Mouse (Mus musculus): ENCODE measurements around the gene Itgb5.

The Itgb5 gene

DNA sequence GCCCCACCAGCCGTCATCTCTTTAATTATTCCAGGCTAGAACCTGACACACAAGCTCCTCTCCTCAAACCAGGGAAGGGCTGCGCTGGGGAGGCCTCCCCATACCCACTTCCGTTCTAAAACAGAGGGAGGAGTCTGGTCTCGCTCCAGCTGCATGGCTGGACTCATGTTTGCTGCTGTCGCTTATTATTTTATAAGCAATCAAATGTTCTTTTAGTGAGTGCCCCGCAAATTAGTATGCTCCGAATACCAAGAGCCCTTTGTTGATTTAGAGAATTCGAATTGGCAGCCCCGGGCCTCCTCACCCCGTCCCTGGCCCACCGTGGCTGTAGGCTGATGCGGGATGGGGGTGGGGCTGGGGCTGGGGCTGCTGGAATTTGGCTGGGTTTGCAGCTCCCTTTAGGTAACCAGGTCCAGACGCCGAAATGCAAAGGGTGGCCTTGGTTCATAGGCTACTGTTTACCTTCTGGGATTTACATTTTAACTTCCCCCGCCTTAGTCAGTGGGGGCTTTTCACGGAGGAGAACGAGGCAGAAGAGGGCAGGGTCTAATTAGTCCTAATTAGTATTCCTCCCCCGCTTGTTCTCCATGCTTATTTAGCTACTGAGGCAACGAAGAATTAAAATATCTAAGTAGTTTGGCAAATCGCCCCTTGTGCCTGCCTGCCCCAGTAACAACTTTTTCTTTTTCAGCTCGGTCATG lies 3.4 kb downstream of the Itgb5 start:
- no peak for DNase-seq (ENCODE audit: low read depth)

DNA sequence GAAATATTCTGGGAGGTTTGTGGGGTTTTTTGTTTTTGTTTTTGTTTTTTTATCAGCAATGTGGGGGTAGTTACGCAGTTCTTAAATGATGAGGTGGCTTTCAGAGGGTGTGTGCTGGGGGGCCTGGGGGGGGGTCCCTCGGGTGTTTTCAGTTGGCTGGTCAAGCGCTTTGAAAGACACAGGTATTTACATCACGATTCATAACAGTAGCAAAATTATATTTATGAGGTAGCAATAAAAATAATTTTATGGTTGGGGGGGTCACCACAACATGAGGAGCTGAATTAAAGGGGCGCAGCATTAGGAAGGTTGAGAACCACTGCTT lies 3.9 kb downstream of the Itgb5 start:
- no peak for DNase-seq (ENCODE audit: low read depth)

DNA sequence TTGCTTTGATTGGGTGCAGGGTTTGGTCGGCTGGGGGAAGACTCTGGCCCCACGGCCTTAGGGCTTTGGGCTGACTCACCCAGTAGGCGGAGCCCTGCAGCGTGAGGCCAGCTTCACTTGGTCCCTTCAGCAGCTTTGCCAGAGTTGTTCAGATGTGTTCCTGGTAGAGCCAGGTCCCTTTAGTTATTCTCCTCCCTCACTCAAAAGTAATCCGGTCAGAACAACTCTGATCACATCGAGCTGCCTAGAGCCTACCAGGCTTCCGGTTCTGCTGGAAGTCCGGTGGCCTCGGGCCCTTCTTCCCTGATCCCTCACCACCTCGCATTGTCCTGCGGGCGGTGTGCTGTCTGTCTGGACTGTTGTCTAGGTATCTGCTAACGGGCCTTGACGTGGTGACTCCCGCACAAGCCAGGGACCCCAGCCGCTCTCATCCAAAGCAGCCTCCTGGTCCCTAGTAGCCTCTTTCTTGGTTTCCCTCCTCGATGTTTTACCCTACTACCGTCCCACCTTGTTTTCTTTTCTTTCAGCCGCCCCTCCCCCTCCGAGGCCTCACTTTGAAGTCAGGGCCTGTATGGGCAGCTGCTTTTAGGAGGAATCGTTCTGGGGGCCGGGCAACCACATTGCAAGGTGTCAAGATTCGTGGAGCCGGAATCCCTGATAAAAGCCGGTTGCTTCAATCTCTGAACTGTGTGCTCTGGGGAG lies 4.5 kb downstream of the Itgb5 start:
- DNase-seq (ENCODE audit: low read depth), result peak; percentile 77

DNA sequence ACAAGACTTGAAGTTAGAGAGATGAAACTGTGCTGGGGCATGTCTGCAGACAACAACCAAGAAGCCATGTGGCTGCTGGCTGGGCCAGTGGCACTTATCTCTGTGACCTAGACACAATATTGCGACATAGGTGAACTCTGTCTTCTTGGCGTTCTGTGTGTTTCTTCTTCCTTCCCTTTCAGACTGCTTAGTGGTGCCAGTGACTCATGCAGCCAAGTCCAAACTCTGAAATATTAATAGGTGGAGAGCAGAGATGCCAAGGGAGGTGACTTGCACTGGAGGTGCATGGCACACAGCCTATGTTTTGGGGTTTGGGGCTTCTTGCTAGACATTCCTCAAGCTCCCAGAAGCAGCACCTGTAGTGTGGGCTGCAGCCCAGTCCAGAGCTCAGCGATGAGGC lies 7.2 kb downstream of the Itgb5 start:
- DNase-seq (ENCODE audit: low read depth), result peak; percentile 92

DNA sequence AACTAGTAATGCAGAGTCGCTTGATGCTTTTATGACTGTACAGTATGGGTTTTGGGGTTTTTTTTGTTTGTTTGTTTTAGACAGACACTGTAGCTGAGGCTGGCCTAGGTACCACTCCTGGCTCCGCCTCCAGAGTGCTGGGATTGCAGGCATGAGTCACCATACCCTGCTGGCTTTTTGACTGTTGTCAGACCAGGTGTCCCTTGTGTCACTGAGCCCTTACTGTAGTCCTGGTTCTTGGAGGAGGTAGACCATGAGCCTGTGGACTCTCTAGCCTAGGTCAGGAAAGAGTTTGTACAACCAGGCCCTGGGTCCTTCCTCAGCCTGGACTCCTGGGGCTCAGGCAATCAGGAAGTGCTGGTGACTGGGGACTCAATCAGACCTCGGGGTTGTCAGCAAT lies 7.7 kb downstream of the Itgb5 start:
- DNase-seq (ENCODE audit: low read depth), result no peak

DNA sequence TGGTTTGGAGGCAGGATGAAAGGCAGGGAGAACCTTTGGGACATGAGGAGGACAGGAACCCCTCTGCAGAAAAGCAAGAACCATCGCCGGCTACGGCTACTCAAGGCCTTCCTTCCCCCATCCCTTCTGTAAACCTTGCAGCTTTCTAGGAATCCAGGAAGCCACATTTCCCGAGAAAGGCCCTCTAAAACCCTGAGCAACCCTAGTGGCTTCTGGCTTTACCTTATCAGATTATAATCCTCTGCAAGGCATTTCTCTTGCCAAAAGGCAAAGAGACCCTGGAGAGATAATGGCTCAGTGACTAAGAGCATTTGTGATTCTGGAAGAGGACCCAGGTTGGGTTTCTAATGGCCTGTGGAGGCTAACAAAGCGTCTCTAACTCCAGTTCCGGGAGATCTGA lies 11.2 kb downstream of the Itgb5 start:
- no peak for DNase-seq (ENCODE audit: low read depth)

DNA sequence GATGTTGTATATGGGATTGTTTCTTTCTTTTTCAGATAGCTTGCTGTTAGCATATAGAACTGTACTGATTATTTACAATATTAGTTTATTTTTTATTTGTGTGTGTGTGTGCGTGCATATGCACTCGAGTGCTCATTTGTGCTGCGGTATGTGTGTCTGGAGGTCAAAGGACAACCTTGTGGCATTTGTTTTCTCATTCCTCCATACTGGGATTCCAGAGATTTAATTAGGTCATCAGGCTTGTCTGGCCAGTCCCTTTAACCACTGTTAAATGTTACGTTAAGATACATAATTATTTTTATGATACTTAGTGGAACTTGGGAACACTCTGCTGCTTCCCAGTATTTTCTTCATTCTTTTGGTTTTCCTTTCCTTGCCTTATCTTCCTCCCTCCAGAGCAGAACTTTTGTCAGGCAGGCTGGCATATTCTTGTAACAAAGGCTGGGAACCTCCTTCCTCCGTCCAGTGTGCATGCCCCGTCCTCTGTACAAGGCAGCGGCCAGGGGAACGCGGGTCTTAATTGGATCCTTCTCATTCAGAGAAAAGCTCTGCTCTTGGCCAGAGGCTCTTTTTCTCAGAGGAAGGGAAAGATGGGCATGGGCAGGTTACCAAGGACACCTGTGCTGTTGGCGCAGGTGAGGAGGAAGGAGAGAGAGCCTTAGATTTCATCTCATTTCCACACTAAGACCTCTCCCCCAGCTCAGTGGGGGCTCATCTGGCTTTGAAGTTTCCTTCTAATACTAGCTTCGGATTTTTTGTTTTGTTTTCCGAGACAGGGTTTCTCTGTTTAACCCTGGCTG lies 12.8 kb downstream of the Itgb5 start:
- DNase-seq (ENCODE audit: low read depth), result no peak

DNA sequence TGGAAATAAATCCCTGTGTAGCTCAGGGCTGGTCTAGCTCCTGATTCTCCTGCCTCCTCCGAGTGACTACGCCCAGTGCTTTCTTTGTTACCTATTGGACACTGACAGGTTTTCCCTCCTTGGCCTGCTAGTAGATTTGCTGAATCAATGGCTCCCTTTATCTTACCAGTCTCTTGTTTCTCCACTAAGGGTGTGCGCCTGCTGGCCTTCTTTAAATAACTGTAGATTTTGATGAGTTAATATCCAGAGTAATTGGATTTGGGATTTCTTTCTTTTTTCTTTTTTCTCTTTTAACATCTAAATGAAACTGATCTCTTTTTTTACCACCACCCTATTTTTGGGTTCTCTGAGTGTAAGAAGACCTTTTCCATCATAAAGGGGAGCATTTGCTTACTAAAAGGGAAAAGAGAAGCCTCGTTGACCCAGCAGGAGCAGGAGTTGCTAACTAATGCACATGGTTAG lies 14.7 kb downstream of the Itgb5 start:
- no peak for DNase-seq (ENCODE audit: low read depth)

DNA sequence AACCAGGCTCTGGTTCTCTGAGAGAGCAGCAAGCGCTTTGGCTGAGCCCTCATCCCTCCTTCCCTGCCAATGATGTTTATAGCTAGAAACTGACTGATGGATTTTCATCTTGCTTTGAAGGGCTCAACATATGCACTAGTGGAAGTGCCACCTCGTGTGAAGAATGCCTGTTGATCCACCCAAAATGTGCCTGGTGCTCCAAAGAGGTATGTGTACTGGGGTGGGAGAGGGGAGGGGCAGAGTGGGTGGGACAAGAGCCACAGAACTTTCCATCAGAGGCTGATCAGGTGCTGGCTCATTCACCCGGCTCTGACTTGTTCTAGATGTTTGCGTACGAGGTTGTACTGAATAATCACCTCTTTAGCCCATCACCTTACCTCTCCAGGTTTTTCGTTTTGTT lies 15.4 kb downstream of the Itgb5 start:
- no peak for DNase-seq (ENCODE audit: low read depth)

DNA sequence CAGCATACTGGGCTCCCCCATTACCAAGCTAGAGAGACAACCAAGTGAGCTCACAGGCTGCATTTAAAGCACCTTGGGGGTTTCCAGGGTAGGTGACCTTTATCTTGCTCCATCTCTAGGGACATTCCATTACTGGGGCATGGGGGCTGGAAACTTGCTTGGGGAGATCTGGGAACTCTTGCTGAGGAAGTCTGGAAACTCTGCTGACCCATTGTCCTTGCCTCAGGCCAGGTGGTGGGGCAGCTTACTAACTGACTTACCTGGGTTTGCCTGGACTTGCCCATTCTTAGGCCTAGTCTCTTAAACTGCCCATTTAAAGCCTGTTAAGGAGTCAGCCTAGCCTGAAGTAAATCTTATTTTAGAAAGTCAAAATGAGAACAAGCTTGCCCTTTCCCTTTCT lies 23.8 kb downstream of the Itgb5 start:
- DNase-seq (ENCODE audit: low read depth), result no peak

DNA sequence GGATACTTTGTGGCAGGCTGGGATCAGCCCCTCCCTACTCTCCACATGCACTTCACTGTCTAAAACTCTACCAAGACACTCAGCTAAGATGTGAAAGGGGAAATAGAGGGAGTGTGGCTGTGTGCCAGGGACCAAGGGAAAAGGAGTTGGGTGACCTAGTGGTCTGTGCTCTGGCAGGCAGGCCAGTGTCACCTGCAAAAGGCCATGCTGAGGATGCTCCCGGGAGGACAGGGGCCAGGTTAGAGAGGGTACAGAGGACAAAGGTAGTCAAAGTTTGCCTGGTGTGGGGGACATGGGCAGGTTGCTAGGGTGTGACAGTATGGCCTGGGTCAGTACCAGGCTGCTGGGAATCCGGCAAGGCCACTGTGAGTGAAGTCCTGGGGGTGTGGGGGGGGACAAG lies 29.3 kb downstream of the Itgb5 start:
- DNase-seq (ENCODE audit: low read depth), result no peak

DNA sequence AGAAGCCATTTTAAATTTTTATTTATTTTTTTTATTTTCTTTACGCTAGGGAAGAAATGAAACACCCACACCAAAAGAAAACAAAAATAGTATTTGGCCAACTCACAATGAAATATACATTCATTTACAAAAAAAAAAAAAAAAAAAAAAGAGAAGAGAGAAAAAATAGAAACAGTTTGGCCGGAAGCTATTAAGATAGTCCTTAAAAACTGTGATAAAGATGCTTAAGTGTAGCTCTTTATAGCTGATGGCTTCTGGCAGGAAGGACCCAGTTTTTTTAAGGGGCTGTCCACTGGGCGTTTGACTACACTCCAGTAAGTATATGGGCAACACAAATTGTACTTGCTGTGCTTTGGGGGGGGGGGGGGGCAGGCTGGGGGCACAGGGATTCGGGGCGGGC lies 29.9 kb downstream of the Itgb5 start:
- no peak for DNase-seq (ENCODE audit: low read depth)

DNA sequence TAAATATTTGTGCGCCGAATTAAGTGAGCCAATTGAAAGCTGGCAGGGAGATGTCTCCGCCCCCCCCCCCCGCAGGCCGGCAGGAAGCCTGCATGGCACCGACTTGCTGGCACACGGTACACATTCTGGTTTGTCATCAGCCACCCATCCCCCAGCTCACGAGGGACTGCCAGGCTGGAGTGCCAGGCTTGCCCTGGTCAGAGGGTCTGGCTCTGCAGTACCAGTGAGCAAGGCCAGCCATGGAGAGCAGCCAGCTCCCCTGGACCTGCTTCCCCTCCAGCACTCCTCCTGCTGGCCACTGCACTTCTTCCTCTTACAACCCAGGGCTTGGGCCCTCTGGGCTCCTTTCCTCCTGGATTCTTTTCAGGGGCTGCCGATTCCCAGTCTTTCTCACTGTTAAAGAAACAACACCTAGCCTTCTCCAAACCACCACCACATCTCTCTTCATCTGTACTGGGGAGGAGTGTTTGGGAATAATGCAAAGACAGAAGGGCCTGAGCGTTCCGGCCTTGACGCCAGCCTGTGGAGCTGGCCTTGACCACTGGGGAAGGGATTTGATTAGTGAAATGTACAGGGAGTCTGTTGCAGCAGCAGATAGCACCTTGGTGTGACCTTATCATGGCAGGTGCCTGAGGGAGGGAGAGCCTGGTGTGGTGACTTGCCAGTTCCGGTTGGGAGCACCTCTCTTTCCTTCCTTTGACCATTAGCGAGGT lies 30.7 kb downstream of the Itgb5 start:
- DNase-seq (ENCODE audit: low read depth), result peak; percentile 91

DNA sequence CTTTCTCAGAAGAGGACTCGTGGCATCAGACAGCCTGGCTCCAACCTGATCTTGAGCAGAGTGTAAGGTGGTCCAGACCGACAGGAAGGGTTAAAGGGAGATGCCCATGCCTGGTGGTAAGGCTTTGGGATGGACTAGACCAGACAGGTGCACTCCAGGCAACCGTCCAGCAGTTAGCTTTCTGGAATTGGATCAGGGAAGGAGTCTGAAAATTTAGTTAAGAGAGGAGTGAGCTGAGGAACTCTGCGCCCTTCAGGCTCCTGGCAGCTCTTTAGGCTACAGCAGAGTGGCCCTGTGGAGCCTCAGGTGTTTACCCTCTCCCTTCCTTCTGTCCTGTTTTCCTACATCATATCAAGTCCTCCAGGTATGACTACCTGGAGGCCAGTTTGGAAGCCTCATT lies 32.9 kb downstream of the Itgb5 start:
- DNase-seq (ENCODE audit: low read depth), result no peak

DNA sequence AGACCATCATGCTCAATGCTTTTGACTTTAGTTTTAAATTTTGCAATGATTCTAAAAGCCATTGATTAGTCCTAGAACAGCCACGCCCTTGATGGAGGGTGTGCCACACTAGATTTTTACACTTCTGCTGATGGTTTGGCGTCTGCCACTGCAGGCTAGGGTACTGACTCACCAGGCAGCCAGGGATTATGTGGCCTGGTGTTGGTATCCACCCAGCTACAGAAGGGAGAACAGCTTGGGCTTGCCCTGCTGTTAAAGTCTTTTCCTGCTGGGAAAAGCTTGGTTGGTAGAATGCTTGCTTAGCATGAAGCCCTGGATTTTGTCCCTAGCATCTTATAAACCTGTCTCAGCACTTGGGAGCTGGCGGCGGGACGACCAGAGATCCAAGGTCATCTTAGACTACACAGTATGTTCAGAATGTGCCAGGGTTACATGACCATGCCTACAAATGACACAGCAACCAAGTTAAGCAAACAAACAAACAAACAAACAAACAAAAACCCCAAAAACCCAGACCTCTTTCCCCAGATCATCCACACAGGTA lies 33.8 kb downstream of the Itgb5 start:
- no peak for DNase-seq (ENCODE audit: low read depth)

DNA sequence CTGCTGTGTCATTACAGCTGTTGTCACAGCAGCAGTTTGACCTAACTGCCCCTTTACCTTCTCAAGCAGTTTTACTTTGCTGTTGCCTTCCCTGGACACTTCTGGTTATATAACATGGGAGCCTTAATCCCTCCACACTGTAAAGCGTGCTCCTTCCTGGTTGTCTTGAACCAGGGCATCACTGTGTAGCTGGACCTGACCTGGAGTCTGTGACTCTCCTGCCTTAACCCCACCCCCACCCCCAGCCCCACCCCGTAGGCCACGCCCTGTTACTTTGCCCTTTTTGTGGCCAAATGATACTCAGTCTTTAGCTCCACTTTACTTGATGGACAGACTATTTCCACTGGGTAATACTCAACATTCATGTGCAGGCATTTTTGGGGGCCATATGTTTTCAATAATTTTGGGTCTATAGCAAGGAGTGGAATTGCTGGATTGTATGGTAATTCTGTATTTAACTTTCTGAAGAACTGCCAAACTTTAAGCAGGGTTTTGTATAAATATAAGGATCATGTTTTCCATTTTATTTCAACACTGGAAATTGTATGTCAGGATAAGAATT lies 40.8 kb downstream of the Itgb5 start:
- DNase-seq (ENCODE audit: low read depth), result no peak

DNA sequence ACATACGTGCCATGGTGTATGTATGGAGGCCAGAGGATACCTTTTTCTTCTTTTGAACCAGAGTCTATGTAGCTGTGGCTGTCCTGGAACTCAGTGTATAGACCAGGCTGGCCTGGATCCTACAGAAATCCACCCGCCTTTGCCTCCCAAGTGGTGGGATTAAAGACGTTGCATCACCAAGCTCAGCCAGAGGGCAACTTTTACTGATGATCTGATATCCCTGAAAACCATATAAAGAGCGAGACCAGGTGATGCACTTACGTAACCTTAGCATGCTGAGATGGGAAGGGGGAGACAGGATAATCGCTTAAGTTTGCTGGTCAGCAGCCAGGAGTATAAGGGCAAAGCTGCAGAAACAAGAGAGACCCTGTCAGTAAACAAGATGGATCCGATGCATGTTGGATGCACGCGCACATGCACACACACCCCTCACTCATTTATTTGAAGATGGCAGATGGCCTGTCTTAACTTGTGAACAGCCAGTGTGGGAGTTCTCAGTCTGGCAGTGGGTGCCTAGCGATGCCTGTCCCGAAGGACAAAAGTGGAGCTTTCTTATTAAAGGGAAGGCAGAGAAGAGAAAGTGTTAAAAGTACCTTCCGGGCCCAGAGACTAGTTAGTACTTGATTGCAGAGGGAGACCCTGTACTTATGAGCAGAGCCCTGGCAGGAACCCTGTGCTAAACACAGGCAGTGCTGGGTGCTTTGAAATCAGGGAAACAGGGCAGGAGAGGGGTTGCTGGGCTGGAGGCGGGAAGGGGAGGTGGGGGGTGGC lies 41.7 kb downstream of the Itgb5 start:
- DNase-seq (ENCODE audit: low read depth), result no peak

DNA sequence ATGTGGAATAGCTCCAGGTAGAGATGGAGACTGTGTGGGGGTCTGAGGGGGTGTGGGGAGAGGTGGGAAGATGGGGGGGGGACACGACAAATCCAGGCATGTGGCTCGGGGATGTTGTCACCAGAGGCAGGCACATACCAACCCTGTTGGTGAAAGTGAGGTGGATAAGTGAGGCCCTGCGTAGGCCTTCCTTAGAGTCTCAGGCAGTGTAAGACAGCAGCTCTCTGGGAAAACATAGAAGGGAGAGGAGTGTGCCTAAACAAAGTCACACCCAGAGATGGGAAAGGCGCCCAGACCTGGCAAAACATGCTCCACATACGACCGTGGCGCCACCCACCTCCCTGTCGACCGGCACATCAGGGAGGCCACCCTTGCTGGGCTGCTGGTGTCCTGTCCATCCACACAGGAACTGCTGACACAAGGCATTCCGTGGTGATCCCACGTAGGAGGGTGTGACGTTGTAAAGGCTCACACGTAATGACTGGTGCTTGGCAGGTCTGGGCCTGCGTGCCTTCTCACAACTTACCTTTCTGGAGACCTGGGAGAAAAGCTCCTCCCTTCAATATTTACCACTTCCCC lies 42.5 kb downstream of the Itgb5 start:
- peak; percentile 47 for DNase-seq (ENCODE audit: low read depth)

DNA sequence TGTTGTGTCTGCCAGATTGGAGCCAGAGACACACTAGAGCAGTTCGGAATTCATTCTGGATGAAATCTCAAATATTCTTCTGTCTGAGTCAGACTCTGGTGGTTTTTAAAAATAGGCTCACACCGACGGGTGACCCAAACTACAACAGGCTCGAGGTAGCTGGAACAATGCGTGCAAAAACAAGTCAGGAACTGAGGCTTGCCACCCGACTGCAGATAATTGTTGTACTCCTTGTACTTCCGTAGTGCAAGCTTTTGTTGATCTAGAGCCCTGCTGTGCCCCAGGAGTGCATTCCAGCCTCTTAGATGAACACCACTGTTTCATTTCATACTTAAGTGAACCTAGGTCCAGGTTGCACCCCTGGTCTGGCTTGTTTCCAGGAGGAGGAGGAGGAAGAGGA lies 43.8 kb downstream of the Itgb5 start:
- DNase-seq (ENCODE audit: low read depth), result peak; percentile 90

DNA sequence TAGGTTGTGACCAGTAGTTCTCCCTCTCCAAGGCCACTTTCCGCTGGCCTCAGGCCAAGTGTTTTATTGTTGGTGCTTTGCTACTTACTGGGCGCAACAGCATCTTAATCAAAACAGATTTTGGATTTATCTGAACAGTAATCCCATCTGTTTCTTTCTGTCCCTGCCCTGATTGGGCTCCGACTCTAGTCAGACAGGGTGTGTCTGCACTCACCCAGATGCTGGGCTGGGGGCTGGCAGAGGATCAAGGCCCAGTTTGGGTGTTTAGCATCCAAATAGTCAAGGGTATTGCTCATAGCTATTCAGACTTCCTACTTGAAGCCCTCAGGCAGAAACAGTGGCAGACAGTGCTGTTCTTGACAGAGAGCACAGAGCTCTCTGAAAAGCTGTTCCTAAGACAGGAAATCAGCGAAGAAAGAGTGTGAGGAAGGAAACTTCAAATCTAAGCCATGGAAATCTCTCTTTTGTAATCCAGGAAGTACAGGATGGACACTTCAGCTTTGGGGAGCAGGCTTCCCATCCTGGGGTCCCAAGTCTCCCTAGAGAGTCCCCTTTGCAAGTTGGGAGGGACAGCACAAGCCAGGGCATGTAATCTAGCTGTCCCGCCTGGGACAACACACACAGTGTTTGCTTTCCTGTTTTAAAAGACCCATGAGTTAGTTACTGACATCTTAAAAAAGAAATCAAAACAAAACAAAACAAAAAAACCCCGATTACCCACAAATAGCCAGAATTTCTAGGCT lies 48.7 kb downstream of the Itgb5 start:
- DNase-seq (ENCODE audit: low read depth), result peak; percentile 96
